22 mouse cellular contexts compared by ENCODE assay signal in genomic region chr3:51803903-51804302, GRCm38 (mm10).
DNase-seq lines count a peak whose midpoint lies in the region; ATAC-seq lines count a peak whose summit lies in the region.
"Had no signal": no experiment of that assay in that cellular context is flagged by ENCODE, and none has a peak within 500 bp of the region (broad histone marks: within the 10 kb centered on the region; RNA-seq: fewer than 3 reads in every experiment).

No protein-coding gene starts in this region.

- no peak for ATAC-seq in forebrain, embryonic 12.5 days (ENCODE audit: low FRiP score)
- peak; percentile 41; the same call in 1 of the 2 replicates for ATAC-seq in kidney, embryonic 15.5 days (replicated peaks; ENCODE audit: low FRiP score)
- ATAC-seq in limb, embryonic 13.5 days (ENCODE audit: low FRiP score, low read depth) = 0 out of 2 replicates have a peak, but pooled peaks have one; percentile 51
- peak; percentile 31; the same call in 1 of the 2 replicates for ATAC-seq in embryonic facial prominence, embryonic 14.5 days (ENCODE audit: low read depth)
- ATAC-seq: forebrain, embryonic 13.5 days; forebrain, embryonic 15.5 days; forebrain, postnatal 0 days had no signal

- no peak for DNase-seq in forebrain, embryonic 10.5 days (ENCODE audit: extremely low spot score, low spot score)
- no peak for DNase-seq in kidney, adult 9 months
- no peak for DNase-seq in limb, embryonic 10.5 days (ENCODE audit: low spot score)
- DNase-seq in embryonic facial prominence, embryonic 14.5 days (ENCODE audit: low spot score) = peak; percentile 56
- no peak for DNase-seq in ovary, postnatal 14 days (ENCODE audit: low spot score)
- DNase-seq: adrenal gland, adult 2 months; adrenal gland, postnatal 10 days; adrenal gland, postnatal 25 days; cerebellum, adult 11 months; cerebellum, adult 18-20 months; cerebellum, adult 8-10 months; cerebellum, adult 9-11 months; cerebellum, postnatal 14 days; cerebellum, postnatal 36 days; embryo, embryonic 11 days; forebrain, postnatal 0 days had no signal

- no peak overlapping the region for H3K9ac ChIP-seq in forebrain, embryonic 12.5 days
- H3K9ac ChIP-seq in kidney, embryonic 15.5 days = no peak overlapping the region
- no peak overlapping the region for H3K9ac ChIP-seq in limb, embryonic 13.5 days
- no peak overlapping the region for H3K9ac ChIP-seq in embryonic facial prominence, embryonic 14.5 days (ENCODE audit: low read depth, low read length)
- H3K9ac ChIP-seq: embryonic facial prominence, embryonic 13.5 days; forebrain, embryonic 13.5 days; forebrain, embryonic 15.5 days; forebrain, postnatal 0 days had no signal

- WGBS in forebrain, embryonic 10.5 days = 48% methylated on average over 6 of the region's 6 CpGs
- 47% methylated on average over 6 of the region's 6 CpGs for WGBS in forebrain, embryonic 12.5 days
- 29% methylated on average over 6 of the region's 6 CpGs for WGBS in kidney, embryonic 15.5 days
- 28% methylated on average over 6 of the region's 6 CpGs for WGBS in limb, embryonic 13.5 days
- 60% methylated on average over 6 of the region's 6 CpGs for WGBS in limb, embryonic 10.5 days
- 25% methylated on average over 6 of the region's 6 CpGs for WGBS in embryonic facial prominence, embryonic 14.5 days

- peaks cover 17% of the 10 kb centered on the region for H3K27me3 ChIP-seq in forebrain, embryonic 10.5 days (ENCODE audit: poor library complexity, severe bottlenecking)
- H3K27me3 ChIP-seq in forebrain, embryonic 12.5 days = no peaks in the 10 kb centered on the region; the same call in 1 of the 2 replicates
- no peaks in the 10 kb centered on the region for H3K27me3 ChIP-seq in kidney, embryonic 15.5 days
- H3K27me3 ChIP-seq in limb, embryonic 13.5 days = no peaks in the 10 kb centered on the region
- H3K27me3 ChIP-seq in limb, embryonic 10.5 days (ENCODE audit: low read depth, poor library complexity, severe bottlenecking) = no peaks in the 10 kb centered on the region
- no peaks in the 10 kb centered on the region for H3K27me3 ChIP-seq in embryonic facial prominence, embryonic 14.5 days (replicated peaks; ENCODE audit: control insufficient read depth, insufficient read depth, low read length)
- H3K27me3 ChIP-seq: embryonic facial prominence, embryonic 13.5 days; forebrain, embryonic 13.5 days; forebrain, embryonic 15.5 days had no signal

- H3K27ac ChIP-seq in forebrain, embryonic 10.5 days = peak overlapping the region; percentile 37; the same call in 1 of the 2 replicates
- H3K27ac ChIP-seq in forebrain, embryonic 12.5 days = no peak overlapping the region
- 0 out of 2 replicates have a peak overlapping the region, but pooled peaks have one; percentile 1 for H3K27ac ChIP-seq in kidney, embryonic 15.5 days
- H3K27ac ChIP-seq in limb, embryonic 13.5 days = no peak overlapping the region
- no peak overlapping the region for H3K27ac ChIP-seq in limb, embryonic 10.5 days
- H3K27ac ChIP-seq in embryonic facial prominence, embryonic 14.5 days (replicated peaks; ENCODE audit: low read depth, low read length) = no peak overlapping the region
- H3K27ac ChIP-seq: embryonic facial prominence, embryonic 13.5 days had no signal

- H3K36me3 ChIP-seq in forebrain, embryonic 10.5 days (replicated peaks) = no peaks in the 10 kb centered on the region
- no peaks in the 10 kb centered on the region for H3K36me3 ChIP-seq in forebrain, embryonic 12.5 days (replicated peaks)
- no peaks in the 10 kb centered on the region for H3K36me3 ChIP-seq in kidney, embryonic 15.5 days
- H3K36me3 ChIP-seq in limb, embryonic 13.5 days = no peaks in the 10 kb centered on the region
- no peaks in the 10 kb centered on the region for H3K36me3 ChIP-seq in limb, embryonic 10.5 days
- no peaks in the 10 kb centered on the region for H3K36me3 ChIP-seq in embryonic facial prominence, embryonic 14.5 days (ENCODE audit: control insufficient read depth, insufficient read depth, low read length)
- H3K36me3 ChIP-seq: embryonic facial prominence, embryonic 13.5 days; forebrain, embryonic 15.5 days had no signal

- H3K4me1 ChIP-seq in forebrain, embryonic 10.5 days = peaks cover 82% of the 10 kb centered on the region
- peaks cover 70% of the 10 kb centered on the region for H3K4me1 ChIP-seq in forebrain, embryonic 12.5 days
- peaks cover 46% of the 10 kb centered on the region for H3K4me1 ChIP-seq in kidney, embryonic 15.5 days
- peaks cover 43% of the 10 kb centered on the region for H3K4me1 ChIP-seq in limb, embryonic 13.5 days
- H3K4me1 ChIP-seq in limb, embryonic 10.5 days = peaks cover 49% of the 10 kb centered on the region
- H3K4me1 ChIP-seq in embryonic facial prominence, embryonic 14.5 days (ENCODE audit: control insufficient read depth, insufficient read depth, low read length) = peaks cover 25% of the 10 kb centered on the region

- 0 out of 2 replicates have a peak, but pooled peaks cover 4% of the 10 kb centered on the region for H3K9me3 ChIP-seq in forebrain, embryonic 10.5 days
- H3K9me3 ChIP-seq in forebrain, embryonic 12.5 days = no peaks in the 10 kb centered on the region
- H3K9me3 ChIP-seq in kidney, embryonic 15.5 days (replicated peaks) = no peaks in the 10 kb centered on the region
- H3K9me3 ChIP-seq in limb, embryonic 13.5 days = no peaks in the 10 kb centered on the region
- H3K9me3 ChIP-seq in limb, embryonic 10.5 days (replicated peaks) = no peaks in the 10 kb centered on the region
- no peaks in the 10 kb centered on the region for H3K9me3 ChIP-seq in embryonic facial prominence, embryonic 14.5 days (ENCODE audit: control insufficient read depth, low read length)
- H3K9me3 ChIP-seq: embryonic facial prominence, embryonic 13.5 days; forebrain, embryonic 13.5 days; forebrain, embryonic 15.5 days had no signal

- H3K4me3 ChIP-seq in forebrain, embryonic 10.5 days = no peak overlapping the region
- no peak overlapping the region for H3K4me3 ChIP-seq in forebrain, embryonic 12.5 days (replicated peaks)
- no peak overlapping the region for H3K4me3 ChIP-seq in kidney, embryonic 15.5 days (replicated peaks)
- H3K4me3 ChIP-seq in limb, embryonic 13.5 days = no peak overlapping the region
- H3K4me3 ChIP-seq in limb, embryonic 10.5 days = no peak overlapping the region
- H3K4me3 ChIP-seq in embryonic facial prominence, embryonic 14.5 days (ENCODE audit: low read depth, low read length) = no peak overlapping the region
- H3K4me3 ChIP-seq: embryonic facial prominence, embryonic 13.5 days; forebrain, embryonic 13.5 days; forebrain, embryonic 15.5 days had no signal

- H3K4me2 ChIP-seq in forebrain, embryonic 12.5 days = no peak overlapping the region
- H3K4me2 ChIP-seq in kidney, embryonic 15.5 days = peak overlapping the region; percentile 20; the same call in 1 of the 2 replicates
- no peak overlapping the region; the same call in 1 of the 2 replicates for H3K4me2 ChIP-seq in limb, embryonic 13.5 days (replicated peaks)
- no peak overlapping the region for H3K4me2 ChIP-seq in embryonic facial prominence, embryonic 14.5 days (ENCODE audit: low read depth, low read length)
- H3K4me2 ChIP-seq: embryonic facial prominence, embryonic 13.5 days; forebrain, embryonic 13.5 days; forebrain, embryonic 15.5 days had no signal

Comparison
In these comparisons a context has a peak if more than half of its experiments do, and no peak if none do; other contexts are left out.
1. H3K27ac ChIP-seq: peak in forebrain, embryonic 10.5 days (single experiment) and kidney, embryonic 15.5 days (single experiment); none in forebrain, embryonic 12.5 days (single experiment), limb, embryonic 13.5 days (single experiment), limb, embryonic 10.5 days (single experiment) and embryonic facial prominence, embryonic 14.5 days (single experiment).